Mouse (Mus musculus) heart, embryonic 12.5 days (tissue): ENCODE results near the gene Stambp. TPM values are rescaled to one million over a fixed set of nuclear protein-coding genes. Genes with fewer than 3 reads are reported as not detected.
"Not testable (repeated sequence)": the region's sequence is repeated elsewhere in the genome, so short reads cannot be mapped to it uniquely, and the experiment has no call there.

ENCODE experiments used
- ATAC-seq: fragments of 200-750 bp; cut with Nextera tagmentation; 2 replicates; pipeline ENCODE4 v1.8.0; 2017; ENCODE audit warnings: moderate TSS enrichment, moderate library complexity; ENCODE audit not compliant: insufficient number of reproducible peaks, low FRiP score
- H3K27ac ChIP-seq: fragments of 300-500 bp; sonication (generic); 2 replicates; pipeline ENCODE4 v1.5.1; 2016; ENCODE audit warnings: mild to moderate bottlenecking, moderate library complexity; ENCODE audit not compliant: poor library complexity, severe bottlenecking
- H3K27me3 ChIP-seq: fragments of 300-500 bp; sonication (generic); replicated peaks from 2 replicates; pipeline ENCODE4 v1.6.1; 2016; ENCODE audit warnings: mild to moderate bottlenecking, moderate library complexity
- H3K36me3 ChIP-seq: fragments of 300-500 bp; sonication (generic); 2 replicates; pipeline ENCODE4 v1.6.1; 2016; ENCODE audit warnings: mild to moderate bottlenecking, moderate library complexity
- H3K4me1 ChIP-seq: fragments of 300-500 bp; sonication (generic); replicated peaks from 2 replicates; pipeline ENCODE4 v1.6.1; 2016; ENCODE audit warnings: mild to moderate bottlenecking
- H3K4me2 ChIP-seq: fragments of 300-500 bp; sonication (generic); 2 replicates; pipeline ENCODE4 v1.6.1; 2016; ENCODE audit warnings: mild to moderate bottlenecking, moderate library complexity
- H3K4me3 ChIP-seq: fragments of 300-500 bp; sonication (generic); 2 replicates; pipeline ENCODE4 v1.5.1; 2016; ENCODE audit warnings: mild to moderate bottlenecking
- H3K9ac ChIP-seq: fragments of 300-500 bp; sonication (generic); 2 replicates; pipeline ENCODE4 v1.6.1; 2016; ENCODE audit warnings: mild to moderate bottlenecking, moderate library complexity
- H3K9me3 ChIP-seq: fragments of 300-500 bp; sonication (generic); replicated peaks from 2 replicates; pipeline ENCODE4 v1.6.1; 2016; ENCODE audit warnings: mild to moderate bottlenecking, moderate library complexity
- WGBS: fragments of 180-500 bp; shearing (Covaris S2); methylation state at CpG from one replicate; pipeline ENCODE4 v1.1.7; 2016; 5-methylcytosine and 5-hydroxymethylcytosine counted together
- polyA plus RNA-seq: library from polyadenylated mRNA; unstranded; fragments of >200 nt; fragmentation: Nextera tagmentation; extraction: Ambion mirVana; gene quantifications from 2 replicates; pipeline ENCODE4 v1.2.1, GENCODE M21; 2016

Gene Stambp
- polyA plus RNA-seq, 1 experiment from 2014 or later = 24.4 TPM

DNA sequence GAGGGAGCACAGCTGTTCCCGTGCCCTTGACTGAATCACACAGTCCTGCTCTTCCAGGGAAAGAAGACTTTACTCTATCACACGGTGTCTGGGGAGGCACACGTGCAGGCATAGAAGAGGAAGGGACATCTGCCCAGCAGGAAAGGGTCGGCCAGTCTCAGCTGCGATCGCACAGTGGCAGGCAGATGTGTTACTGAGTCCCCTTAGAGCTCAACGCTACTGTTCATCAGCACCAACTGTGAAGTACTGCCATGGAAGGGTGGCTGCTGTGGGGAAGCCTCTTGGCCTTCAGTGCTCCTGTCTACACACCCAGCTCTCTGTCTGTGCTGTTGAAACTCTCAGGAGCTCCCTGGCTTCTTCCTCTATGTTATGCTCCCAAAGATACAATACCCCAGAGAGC, 21.4 kb upstream of the Stambp start:
- ATAC-seq = no peak
- no peak overlapping the region for H3K4me3 ChIP-seq
- H3K36me3 ChIP-seq = no peaks in the 10 kb centered on the region
- no peaks in the 10 kb centered on the region for H3K27me3 ChIP-seq
- H3K9ac ChIP-seq = no peak overlapping the region
- no peaks in the 10 kb centered on the region for H3K9me3 ChIP-seq
- 63% methylated on average over 7 of the region's 7 CpGs for WGBS
- H3K4me2 ChIP-seq = no peak overlapping the region
- no peak overlapping the region for H3K27ac ChIP-seq
- H3K4me1 ChIP-seq = peaks cover 12% of the 10 kb centered on the region

DNA sequence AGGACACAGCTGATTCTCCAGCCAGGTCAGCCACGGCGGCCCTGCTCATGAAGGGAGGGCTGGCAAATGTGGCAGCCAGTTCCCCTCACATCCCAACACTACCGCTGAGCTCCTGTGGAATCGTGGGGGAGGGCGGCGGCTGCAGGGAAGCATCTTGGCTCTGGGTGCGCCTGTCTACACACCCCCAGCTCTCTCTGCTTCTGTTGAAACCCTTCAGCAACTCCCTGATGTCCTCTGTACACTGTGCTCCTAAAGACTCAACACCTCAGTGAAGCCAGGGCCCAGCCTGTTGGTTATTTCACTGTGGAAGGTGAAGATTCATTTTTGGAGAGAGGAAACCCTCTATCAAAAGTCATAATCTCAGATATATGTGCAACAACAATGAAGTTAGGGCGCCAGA, 19.5 kb upstream of the Stambp start:
- no peak overlapping the region for H3K4me2 ChIP-seq
- no peak for ATAC-seq
- WGBS = 66% methylated on average over 8 of the region's 8 CpGs
- no peak overlapping the region for H3K27ac ChIP-seq
- H3K9ac ChIP-seq = no peak overlapping the region
- H3K36me3 ChIP-seq = no peaks in the 10 kb centered on the region
- no peaks in the 10 kb centered on the region for H3K27me3 ChIP-seq
- no peaks in the 10 kb centered on the region for H3K9me3 ChIP-seq
- peaks cover 8% of the 10 kb centered on the region for H3K4me1 ChIP-seq
- no peak overlapping the region for H3K4me3 ChIP-seq

GRCm38 (mm10) chr6:83590301-83590700, 17.8 kb upstream of the Stambp start:
- WGBS = 85% methylated on average over 3 of the region's 3 CpGs

DNA sequence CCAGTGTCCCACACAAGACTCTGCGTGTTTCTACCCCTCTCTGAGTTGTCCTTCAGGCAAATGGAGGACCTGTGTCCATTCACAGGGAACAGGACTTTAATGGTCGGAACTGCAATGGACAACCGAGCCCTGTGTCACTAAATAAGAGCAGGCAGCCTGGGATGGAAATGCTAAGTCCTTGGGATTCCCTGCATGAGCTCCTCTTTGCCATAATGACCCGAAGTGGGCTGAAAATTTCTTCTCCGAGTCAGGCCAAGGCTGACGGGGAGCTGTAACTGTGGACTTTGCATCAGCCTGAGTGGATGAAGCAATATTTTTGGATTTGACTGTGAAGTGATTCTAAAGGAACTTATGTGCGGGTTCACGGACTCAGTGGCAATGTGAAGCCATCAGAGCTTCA, 14.7 kb upstream of the Stambp start:
- H3K36me3 ChIP-seq = not testable (repeated sequence)
- WGBS = 80% methylated on average over 8 of the region's 8 CpGs

More at GRCm38 (mm10) chr6:83590301-83590700, 17.8 kb upstream of the Stambp start:
- Histone ChIP-seq H3K9ac (no peak overlapping the region), H3K4me1 (peaks cover 8% of the 10 kb centered on the region), H3K27ac (no peak overlapping the region), H3K4me2 (no peak overlapping the region), H3K36me3 (no peaks in the 10 kb centered on the region), H3K27me3 (no peaks in the 10 kb centered on the region), H3K4me3 (no peak overlapping the region), H3K9me3 (no peaks in the 10 kb centered on the region)
- no peak for ATAC-seq

DNA sequence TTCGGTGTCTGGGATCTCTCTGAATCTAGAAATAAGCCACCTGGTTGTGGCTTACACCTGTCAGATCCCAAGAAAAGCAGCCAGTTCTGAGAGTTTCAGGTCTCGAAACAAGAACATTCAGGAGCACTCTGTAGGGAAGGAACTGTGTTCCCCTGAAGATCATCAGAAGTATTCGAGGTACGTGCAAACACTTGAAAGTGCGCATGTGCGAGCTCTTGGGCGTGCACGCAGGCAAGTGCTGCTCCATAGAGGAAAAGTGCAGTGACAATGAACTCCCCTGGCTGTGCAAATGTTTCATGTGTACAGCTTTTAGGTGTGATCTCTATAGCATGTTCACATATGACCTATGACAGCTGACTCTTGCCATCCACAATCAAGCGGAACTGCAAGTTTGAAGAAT, 12.8 kb upstream of the Stambp start:
- H3K27ac ChIP-seq, ATAC-seq, H3K9ac ChIP-seq, H3K4me1 ChIP-seq, H3K4me3 ChIP-seq, H3K36me3 ChIP-seq, H3K9me3 ChIP-seq, H3K4me2 ChIP-seq: not testable (repeated sequence)
- 82% methylated on average over 9 of the region's 9 CpGs for WGBS
- H3K27me3 ChIP-seq = peaks cover 15% of the 10 kb centered on the region

More for the DNA sequence above, 14.7 kb upstream of the Stambp start:
- H3K4me3 ChIP-seq, H3K4me2 ChIP-seq, H3K27ac ChIP-seq, H3K27me3 ChIP-seq, H3K4me1 ChIP-seq, ATAC-seq, H3K9ac ChIP-seq, H3K9me3 ChIP-seq: not testable (repeated sequence)

GRCm38 (mm10) chr6:83583591-83583990, 11.1 kb upstream of the Stambp start:
- WGBS = 60% methylated on average over 2 of the region's 2 CpGs

DNA sequence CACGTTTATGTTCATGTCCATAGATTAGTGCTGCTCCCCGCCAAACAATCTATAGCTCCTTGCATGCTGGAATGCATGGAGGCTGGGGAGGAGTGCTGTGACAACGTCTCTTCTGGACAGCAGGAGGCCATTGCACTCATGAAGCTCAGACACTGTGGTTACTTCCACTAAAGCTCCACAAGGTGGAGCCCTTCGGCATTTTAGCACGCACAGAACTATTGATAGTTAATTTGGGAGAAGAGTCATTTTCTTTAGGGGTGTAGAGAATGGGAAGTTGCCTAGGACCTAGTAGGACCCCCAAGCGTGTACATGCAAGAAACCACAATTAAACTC, 10.4 kb upstream of the Stambp start:
- ATAC-seq = no peak
- Histone ChIP-seq H3K36me3 (no peaks in the 10 kb centered on the region), H3K4me2 (no peak overlapping the region)

More at GRCm38 (mm10) chr6:83583591-83583990, 11.1 kb upstream of the Stambp start:
- Histone ChIP-seq H3K27me3 (peaks cover 25% of the 10 kb centered on the region), H3K27ac (no peak overlapping the region), H3K4me1 (no peaks in the 10 kb centered on the region), H3K4me3 (no peak overlapping the region), H3K4me2 (no peak overlapping the region), H3K9ac (no peak overlapping the region), H3K36me3 (no peaks in the 10 kb centered on the region), H3K9me3 (no peaks in the 10 kb centered on the region)
- no peak for ATAC-seq

DNA sequence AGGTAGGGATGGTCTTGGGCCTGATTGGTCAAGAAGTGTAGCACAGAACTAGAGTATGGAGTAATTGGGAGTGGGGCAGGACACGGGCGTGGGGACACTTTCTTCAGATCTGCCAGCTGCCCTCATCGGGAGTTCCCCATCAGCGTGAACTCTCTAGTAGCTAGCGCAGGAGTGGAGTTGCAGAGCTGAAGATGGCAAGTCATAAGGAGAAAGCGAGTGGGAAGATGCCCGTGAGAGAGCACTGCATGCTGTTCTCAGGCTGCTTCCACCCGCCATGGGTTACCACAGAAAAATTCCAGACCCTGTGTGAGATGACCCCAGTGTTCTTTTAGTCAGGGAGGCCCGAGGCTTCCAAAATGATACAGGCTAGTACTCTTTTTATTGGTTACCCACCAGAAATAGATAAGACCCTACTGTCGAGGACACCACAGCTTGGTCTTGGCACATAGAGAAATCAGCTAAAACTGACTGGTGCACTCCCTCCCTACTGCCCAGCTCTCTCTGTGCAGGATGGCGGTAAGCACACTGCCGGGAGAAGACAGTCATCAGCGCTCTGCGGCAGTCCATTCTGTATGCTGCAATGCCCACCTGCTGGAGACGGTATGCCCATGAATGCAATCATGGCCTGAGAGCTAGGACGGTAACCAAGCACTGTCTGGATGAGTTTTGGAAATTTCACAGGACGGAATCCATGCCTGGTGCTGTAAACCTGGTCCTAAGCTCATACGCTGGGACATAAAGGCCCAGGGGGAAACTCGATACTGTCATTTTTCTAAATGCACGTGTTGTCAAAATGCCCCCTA, 9.8 kb upstream of the Stambp start:
- H3K36me3 ChIP-seq = no peaks in the 10 kb centered on the region
- ATAC-seq = no peak
- H3K4me1 ChIP-seq = no peaks in the 10 kb centered on the region
- no peak overlapping the region for H3K9ac ChIP-seq
- WGBS = 54% methylated on average over 20 of the region's 20 CpGs
- H3K4me2 ChIP-seq = no peak overlapping the region
- peaks cover 25% of the 10 kb centered on the region for H3K27me3 ChIP-seq
- no peak overlapping the region for H3K27ac ChIP-seq
- H3K4me3 ChIP-seq = no peak overlapping the region
- no peaks in the 10 kb centered on the region for H3K9me3 ChIP-seq

More for the DNA sequence above, 10.4 kb upstream of the Stambp start:
- Histone ChIP-seq H3K27me3 (peaks cover 25% of the 10 kb centered on the region), H3K9me3 (no peaks in the 10 kb centered on the region), H3K4me3 (no peak overlapping the region), H3K4me1 (no peaks in the 10 kb centered on the region), H3K9ac (no peak overlapping the region), H3K27ac (no peak overlapping the region)
- 1% methylated on average over 6 of the region's 6 CpGs for WGBS

DNA sequence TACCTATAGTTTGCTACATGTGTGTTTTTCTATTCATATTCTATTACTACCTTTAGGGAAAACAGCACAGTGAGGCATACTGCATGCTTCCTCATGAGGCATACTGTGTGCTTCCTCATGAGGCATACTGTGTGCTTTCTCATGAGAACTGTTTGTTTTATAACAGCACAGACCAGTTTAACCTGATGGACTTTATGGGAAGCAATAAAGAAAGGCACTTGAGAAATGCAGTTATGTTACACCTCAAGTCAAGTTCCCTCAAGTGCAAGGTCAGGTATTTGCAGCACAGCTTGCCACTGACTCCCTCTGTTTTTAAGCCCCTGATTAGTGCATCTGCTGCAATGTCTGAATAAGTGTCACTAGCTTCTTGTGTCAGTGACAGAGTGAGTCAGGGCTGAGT, 5.0 kb upstream of the Stambp start:
- Histone ChIP-seq H3K27ac (no peak overlapping the region), H3K4me1 (0 out of 2 replicates have a peak, but pooled peaks cover 4% of the 10 kb centered on the region), H3K27me3 (peaks cover 20% of the 10 kb centered on the region; the same call in 1 of the 2 replicates), H3K9ac (no peak overlapping the region), H3K9me3 (no peaks in the 10 kb centered on the region), H3K4me2 (no peak overlapping the region), H3K4me3 (no peak overlapping the region), H3K36me3 (no peaks in the 10 kb centered on the region)
- ATAC-seq = no peak

GRCm38 (mm10) chr6:83575609-83576008, 3.1 kb upstream of the Stambp start:
- no peak overlapping the region for H3K4me3 ChIP-seq
- no peak overlapping the region for H3K9ac ChIP-seq
- H3K9me3 ChIP-seq = no peaks in the 10 kb centered on the region
- WGBS = 71% methylated on average over 4 of the region's 4 CpGs
- no peak overlapping the region for H3K27ac ChIP-seq
- H3K36me3 ChIP-seq = no peaks in the 10 kb centered on the region
- H3K4me2 ChIP-seq = no peak overlapping the region
- peaks cover 13% of the 10 kb centered on the region for H3K4me1 ChIP-seq
- no peak for ATAC-seq
- H3K27me3 ChIP-seq = peaks cover 15% of the 10 kb centered on the region; the same call in 1 of the 2 replicates

DNA sequence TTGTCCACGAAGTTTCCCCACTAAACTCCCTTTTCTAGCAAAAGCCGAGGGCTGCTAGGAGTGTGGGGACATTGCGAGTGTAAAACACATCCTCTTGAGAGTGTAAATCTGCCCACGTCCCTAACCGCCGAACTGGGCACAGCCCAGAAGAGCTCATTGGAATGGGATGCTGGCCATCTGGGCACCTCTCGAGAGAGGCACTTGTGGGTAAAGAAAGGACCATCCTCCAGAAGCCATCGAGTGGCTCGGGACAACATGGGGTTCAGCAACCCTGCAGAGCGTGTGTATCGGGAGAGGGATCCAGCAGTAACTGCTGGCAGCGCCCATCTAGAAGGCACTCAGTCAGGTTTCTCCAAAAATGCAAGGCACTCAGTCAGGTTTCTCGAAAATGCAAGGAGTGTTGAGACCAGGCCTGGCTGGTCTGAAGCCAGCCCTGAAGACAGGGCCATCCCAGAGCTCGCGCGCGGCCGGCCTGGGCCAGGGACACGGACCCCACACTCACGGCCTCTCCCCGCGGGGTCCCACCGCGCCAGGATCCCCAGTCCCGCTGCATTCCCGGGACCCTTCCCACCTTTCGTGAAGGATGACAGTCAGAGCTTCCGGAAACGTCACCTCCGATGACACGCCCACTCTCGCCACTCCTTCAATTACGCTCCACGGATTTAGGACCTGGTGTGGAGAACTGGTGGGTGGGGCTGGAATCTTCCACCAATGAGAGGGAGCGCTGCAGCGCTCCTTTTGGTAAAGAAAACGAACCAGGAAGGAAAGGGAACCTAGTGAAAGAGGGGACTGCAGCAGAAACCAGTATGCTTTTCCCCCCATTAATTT, 475 bp downstream of the Stambp start:
- peaks cover 24% of the 10 kb centered on the region for H3K4me1 ChIP-seq
- no peaks in the 10 kb centered on the region for H3K9me3 ChIP-seq
- peak overlapping the region; percentile 87 for H3K9ac ChIP-seq
- H3K27ac ChIP-seq = peak overlapping the region; percentile 70; the same call in 1 of the 2 replicates
- H3K36me3 ChIP-seq = peaks cover 12% of the 10 kb centered on the region
- 0 out of 2 replicates have a peak, but pooled peaks cover 3% of the 10 kb centered on the region for H3K27me3 ChIP-seq
- WGBS = 5% methylated on average over 37 of the region's 37 CpGs
- peak; percentile 93 for ATAC-seq
- peak overlapping the region; percentile 92 for H3K4me3 ChIP-seq
- peak overlapping the region; percentile 88 for H3K4me2 ChIP-seq
